Mouse (Mus musculus): ENCODE measurements around the gene Lnx2.

Lnx2 gene

GRCm38 (mm10) chr5:147077305-147078034 lies 1.1 kb upstream of the Lnx2 start:
- CTCF ChIA-PET = no interaction called here

GRCm38 (mm10) chr5:147076799-147077165 lies 396 bp upstream of the Lnx2 start, which contains the start of gene Polr1d:
TSS of gene Polr1d (plus strand) at chr5:147077050.
- CTCF ChIA-PET = no interaction called here

- CTCF ChIA-PET = interaction anchor here (0.6 kb wide), 3 partner anchors 19 to 47 kb away, joined by 3 read pairs; no protein-coding TSS in a partner anchor
These were observed 1.0 kb downstream of the Lnx2 start for GRCm38 (mm10) chr5:147075103-147076025.

- CTCF ChIA-PET = no interaction called here
These were observed 2.6 kb downstream of the Lnx2 start for GRCm38 (mm10) chr5:147073805-147074204.

- CTCF ChIA-PET = no interaction called here
These were observed 4.5 kb downstream of the Lnx2 start for GRCm38 (mm10) chr5:147071886-147072285.

GRCm38 (mm10) chr5:147070791-147071516 lies 5.4 kb downstream of the Lnx2 start:
- CTCF ChIA-PET = no interaction called here

- CTCF ChIA-PET = interaction anchor here (0.7 kb wide), 1 partner anchor 392 kb away, joined by 4 read pairs; no protein-coding TSS in a partner anchor
These were observed 7.5 kb downstream of the Lnx2 start for GRCm38 (mm10) chr5:147068876-147069275.

- CTCF ChIA-PET = no interaction called here
These were observed 9.4 kb downstream of the Lnx2 start for GRCm38 (mm10) chr5:147066965-147067364.

GRCm38 (mm10) chr5:147066129-147066528 lies 10.3 kb downstream of the Lnx2 start:
- CTCF ChIA-PET = no interaction called here

- CTCF ChIA-PET = no interaction called here
These were observed 13.1 kb downstream of the Lnx2 start for GRCm38 (mm10) chr5:147063215-147063661.

GRCm38 (mm10) chr5:147060024-147060423 lies 16.4 kb downstream of the Lnx2 start:
- CTCF ChIA-PET = no interaction called here

- CTCF ChIA-PET = interaction anchor here (0.7 kb wide), 1 partner anchor 46 kb away, joined by 3 read pairs; no protein-coding TSS in a partner anchor
These were observed 17.1 kb downstream of the Lnx2 start for GRCm38 (mm10) chr5:147059319-147059718.

GRCm38 (mm10) chr5:147058661-147059060 lies 17.7 kb downstream of the Lnx2 start:
- CTCF ChIA-PET = interaction anchor here (0.7 kb wide), 1 partner anchor 274 kb away, joined by 8 read pairs; no protein-coding TSS in a partner anchor

- CTCF ChIA-PET = no interaction called here
These were observed 18.6 kb downstream of the Lnx2 start for GRCm38 (mm10) chr5:147057626-147058414.

- CTCF ChIA-PET = no interaction called here
These were observed 19.6 kb downstream of the Lnx2 start for GRCm38 (mm10) chr5:147056712-147057290.

- CTCF ChIA-PET = interaction anchor here (0.6 kb wide), 1 partner anchor 19 kb away, joined by 3 read pairs; no protein-coding TSS in a partner anchor
These were observed 20.7 kb downstream of the Lnx2 start for GRCm38 (mm10) chr5:147055572-147056245.

GRCm38 (mm10) chr5:147054747-147055270 lies 21.6 kb downstream of the Lnx2 start:
- CTCF ChIA-PET = no interaction called here

- CTCF ChIA-PET = no interaction called here
These were observed 22.1 kb downstream of the Lnx2 start for GRCm38 (mm10) chr5:147054328-147054727.

- CTCF ChIA-PET = no interaction called here
These were observed 22.9 kb downstream of the Lnx2 start for GRCm38 (mm10) chr5:147053481-147053880.

GRCm38 (mm10) chr5:147053071-147053470 lies 23.3 kb downstream of the Lnx2 start:
- CTCF ChIA-PET = no interaction called here

Measured in spleen, embryonic (tissue).